Mouse (Mus musculus): ENCODE data around the gene Fcna. TPM values are rescaled to one million over a fixed set of nuclear protein-coding genes. Genes with fewer than 3 reads are reported as not detected.

Gene Fcna
- total RNA-seq (2021): 1 to 10 TPM; 6.3 TPM
- long read RNA-seq, experiment 1, transcript Fcna-201 (10 exons, 1,374 nt): major isoform, 11 of 12 reads
- long read RNA-seq, experiment 1, partial matches to known transcripts: 1 of 12 reads
- long read RNA-seq, experiment 1, other reads (novel, unspliced or antisense): 0 of 12 reads
- long read RNA-seq, experiment 2, partial matches to known transcripts: 1 of 7 reads
- long read RNA-seq, experiment 2, other reads (novel, unspliced or antisense): 2 of 7 reads

GRCm38 (mm10) chr2:25627811-25628210, at the start of gene Fcna:
Fcna (minus strand) TSS chr2:25628030.
- no peak for DNase-seq

DNA sequence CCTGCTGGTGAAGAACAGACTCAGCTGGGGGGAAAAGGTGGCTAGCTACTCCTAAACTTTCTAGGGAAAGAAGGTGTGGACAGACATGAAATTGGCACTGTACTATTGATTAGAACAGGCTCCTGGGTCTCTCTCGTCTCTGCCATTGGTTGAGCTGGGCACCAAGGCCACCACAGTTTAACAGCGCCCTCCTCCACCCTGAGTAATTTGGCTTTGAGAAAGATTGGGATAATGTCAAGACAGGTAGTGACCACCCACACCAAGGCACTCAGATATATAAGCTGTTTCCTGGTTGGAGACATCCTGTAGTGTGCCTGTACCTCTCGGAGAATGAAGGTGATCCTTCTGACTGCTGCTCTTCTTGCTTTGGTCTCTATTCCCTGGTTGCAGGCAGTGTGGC, 48.7 kb upstream of the Fcna start, which contains the start of gene Lcn6:
TSS of gene Lcn6 (plus strand) at position 301 of the 400 bp plus-strand sequence.
- intact Hi-C loops (cut with DNase I): no loop called here
- DNase-seq: no peak

More at GRCm38 (mm10) chr2:25627811-25628210, at the start of gene Fcna:
- intact Hi-C loops (cut with DNase I): no loop called here

GRCm38 (mm10) chr2:25666516-25666915, 38.7 kb upstream of the Fcna start:
- intact Hi-C loops (cut with DNase I): no loop called here
- no peak for DNase-seq

- DNase-seq: no peak
- intact Hi-C loops (cut with DNase I): no loop called here
These were observed 36.3 kb upstream of the Fcna start for GRCm38 (mm10) chr2:25664125-25664524.

- DNase-seq: peak; percentile 45 to 70
- intact Hi-C loops (cut with DNase I): no loop called here
These were observed 35.7 kb upstream of the Fcna start for GRCm38 (mm10) chr2:25663511-25663910.

DNA sequence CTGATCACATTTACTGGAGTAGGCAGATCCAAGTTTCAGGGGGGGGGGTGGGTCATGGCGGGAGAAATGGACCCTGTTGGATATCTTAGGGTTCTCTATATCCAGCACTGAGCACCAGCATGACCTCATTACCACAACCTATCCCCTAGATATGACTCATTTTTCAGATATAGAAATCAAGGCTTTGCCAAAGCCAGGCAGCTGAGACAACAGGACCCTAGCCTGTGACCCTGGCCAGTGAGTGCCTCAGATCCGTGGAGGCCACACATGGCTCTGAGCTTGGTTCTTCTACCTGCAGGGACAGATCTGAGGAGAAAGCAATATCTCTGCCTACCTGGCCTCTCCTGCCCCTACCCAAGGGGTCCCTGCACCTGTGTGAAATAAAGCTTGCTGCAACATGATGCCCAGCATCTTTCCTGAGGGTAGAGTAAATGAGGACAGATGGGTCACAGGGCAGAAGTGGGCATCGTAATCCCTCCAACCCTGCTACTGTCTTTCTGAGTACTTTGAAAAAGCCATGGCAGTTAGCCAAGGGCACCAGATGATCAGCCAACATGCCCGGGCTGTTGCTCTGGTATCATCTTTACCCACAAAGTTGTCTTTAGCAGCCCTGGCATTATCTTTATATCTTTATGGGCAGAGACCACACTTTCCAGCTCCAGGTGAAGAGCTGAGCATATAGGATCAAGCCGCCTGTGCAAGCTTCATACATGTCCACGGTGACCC, 33.6 kb upstream of the Fcna start:
- DNase-seq: no peak

DNA sequence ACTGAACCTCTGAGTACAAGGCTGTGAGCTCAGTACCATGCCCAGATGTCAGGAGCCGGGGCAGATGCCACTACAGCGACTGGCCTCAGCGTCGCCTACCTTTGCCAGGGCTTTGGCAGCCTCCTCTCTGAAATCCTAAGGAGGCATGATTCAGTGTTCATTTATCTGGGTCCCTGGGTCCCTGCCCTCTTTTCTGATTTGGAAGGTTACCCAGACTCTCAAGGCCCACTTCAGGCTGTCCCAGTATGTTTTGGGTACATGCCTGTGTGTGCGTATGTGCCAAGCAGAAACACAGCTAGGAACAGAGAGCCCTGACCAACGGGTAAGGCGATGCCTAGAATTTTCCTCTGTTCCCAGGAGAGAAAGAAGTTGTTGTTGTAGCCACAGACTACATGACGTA, 32.4 kb upstream of the Fcna start:
- peak in 1 of 2 experiments; percentile 19 for DNase-seq
- intact Hi-C loops (cut with DNase I): no loop called here

More for the DNA sequence above, 33.6 kb upstream of the Fcna start:
- intact Hi-C loops (cut with DNase I): no loop called here

- no peak for DNase-seq
- intact Hi-C loops (cut with DNase I): no loop called here
These were observed 29.8 kb upstream of the Fcna start, which contains the start of gene Lcn5 for GRCm38 (mm10) chr2:25657652-25658051. Lcn5 (plus strand) TSS chr2:25657952.

- intact Hi-C loops (cut with DNase I): no loop called here
- peak in 1 of 2 experiments; percentile 26 for DNase-seq
These were observed 29.4 kb upstream of the Fcna start for GRCm38 (mm10) chr2:25657246-25657645.

DNA sequence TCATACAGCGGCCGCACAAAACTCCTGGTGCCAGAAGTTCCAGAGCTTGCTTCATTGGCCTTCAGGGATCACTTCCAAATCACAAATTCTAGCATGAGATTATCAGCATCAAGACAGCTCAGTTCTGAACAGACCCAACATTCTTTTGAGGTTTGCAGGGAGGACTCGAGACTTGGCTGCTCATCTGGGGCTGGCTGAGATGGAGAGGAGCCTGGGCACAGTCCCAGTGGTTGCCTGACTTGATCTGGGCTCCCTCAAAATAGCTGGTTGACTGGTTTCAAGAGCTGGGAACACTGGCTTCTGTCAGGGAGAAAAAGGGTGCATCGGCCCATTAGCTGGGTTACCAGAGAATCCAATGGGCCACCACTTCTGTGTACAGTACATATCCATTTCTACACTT, 28.9 kb upstream of the Fcna start:
- peak; percentile 39 to 65 for DNase-seq
- intact Hi-C loops (cut with DNase I): no loop called here

DNA sequence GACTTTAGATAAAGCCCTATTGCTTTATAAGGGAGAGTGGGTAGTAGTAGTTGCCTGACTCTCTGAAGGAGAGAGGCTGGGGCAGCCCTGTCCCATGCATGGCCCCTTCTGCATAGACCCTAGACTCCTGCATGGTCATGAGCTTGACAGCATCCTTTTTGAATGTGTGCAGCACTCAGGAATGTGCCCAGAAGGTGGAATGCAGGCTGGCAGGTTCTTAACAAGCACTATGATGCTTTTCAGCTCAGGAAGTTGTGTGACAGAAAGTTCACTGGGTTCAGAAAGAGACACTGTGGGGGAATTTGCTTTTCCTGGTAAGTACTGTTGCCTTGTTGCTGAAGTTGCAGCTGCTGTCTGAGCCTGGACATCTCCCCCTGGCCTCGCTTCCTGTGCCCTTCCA, 26.7 kb upstream of the Fcna start:
- intact Hi-C loops (cut with DNase I): no loop called here

DNA sequence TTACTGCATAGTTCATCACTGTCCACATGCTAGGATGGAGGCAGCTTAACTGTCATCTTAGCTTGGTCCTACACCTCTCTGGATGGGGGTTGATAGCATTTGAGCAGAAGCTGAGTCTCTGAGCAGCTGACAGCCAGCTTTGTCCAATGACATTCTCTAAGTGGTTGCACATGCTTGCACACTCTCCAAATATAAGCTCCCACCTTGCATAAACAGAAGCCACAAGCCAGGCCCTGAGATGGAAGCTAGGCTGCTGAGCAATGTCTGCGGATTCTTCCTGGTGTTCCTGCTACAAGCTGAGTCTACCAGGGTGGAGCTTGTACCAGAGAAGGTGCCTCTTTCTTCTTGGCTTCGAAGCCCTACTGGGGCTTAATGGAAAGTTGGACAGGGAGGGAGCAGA, 25.1 kb upstream of the Fcna start, which contains the start of gene Lcn8:
TSS of gene Lcn8 (plus strand) at position 219 of the 400 bp plus-strand sequence.
- no peak for DNase-seq
- intact Hi-C loops (cut with DNase I): no loop called here

More for the DNA sequence above, 26.7 kb upstream of the Fcna start:
- DNase-seq: no peak

- DNase-seq: peak; percentile 49 to 63
These were observed 12.1 kb upstream of the Fcna start for GRCm38 (mm10) chr2:25639890-25640289.

DNA sequence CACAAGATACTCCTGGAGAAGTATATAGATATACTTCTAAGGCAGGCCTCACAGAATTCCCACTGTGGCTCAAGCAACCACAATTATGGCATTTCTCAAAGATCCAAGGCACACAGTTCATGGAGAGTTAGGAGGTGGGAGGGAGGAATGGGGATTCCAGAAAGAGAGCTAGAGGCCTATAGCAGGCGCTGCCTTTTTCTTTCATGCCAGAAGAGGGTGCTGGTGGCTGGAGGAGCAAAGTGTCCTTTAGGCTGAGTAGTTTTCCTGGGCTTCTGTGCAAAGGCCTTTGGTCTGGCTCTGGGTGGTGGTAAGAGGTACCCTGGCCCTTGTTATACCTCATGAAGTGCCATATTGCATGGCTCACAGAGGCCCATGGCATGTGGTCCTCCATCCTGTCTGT, 6.2 kb upstream of the Fcna start:
- DNase-seq: no peak
- intact Hi-C loops (cut with DNase I): no loop called here

More at GRCm38 (mm10) chr2:25639890-25640289, 12.1 kb upstream of the Fcna start:
- intact Hi-C loops (cut with DNase I): no loop called here

DNA sequence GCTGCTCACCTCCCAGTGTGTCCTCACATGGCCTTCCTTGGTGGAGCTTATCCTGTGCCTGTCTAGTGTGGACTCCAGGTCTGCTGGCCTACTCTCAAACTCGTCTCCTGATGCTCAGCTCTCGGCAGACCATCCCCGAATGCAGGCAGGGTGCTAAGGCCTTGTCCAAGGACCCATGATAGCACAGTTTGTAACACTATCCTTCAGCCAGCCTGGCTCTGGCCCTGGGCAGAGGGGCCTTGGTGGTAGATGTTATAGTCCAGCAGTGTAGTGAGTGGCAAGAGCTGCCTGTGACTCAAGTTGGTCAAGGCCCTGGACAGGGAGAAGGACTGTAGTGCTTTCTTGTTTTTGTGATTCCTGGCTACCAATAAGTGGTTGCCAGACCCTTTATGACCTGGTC, 5.8 kb upstream of the Fcna start:
- intact Hi-C loops (cut with DNase I): no loop called here
- no peak for DNase-seq

DNA sequence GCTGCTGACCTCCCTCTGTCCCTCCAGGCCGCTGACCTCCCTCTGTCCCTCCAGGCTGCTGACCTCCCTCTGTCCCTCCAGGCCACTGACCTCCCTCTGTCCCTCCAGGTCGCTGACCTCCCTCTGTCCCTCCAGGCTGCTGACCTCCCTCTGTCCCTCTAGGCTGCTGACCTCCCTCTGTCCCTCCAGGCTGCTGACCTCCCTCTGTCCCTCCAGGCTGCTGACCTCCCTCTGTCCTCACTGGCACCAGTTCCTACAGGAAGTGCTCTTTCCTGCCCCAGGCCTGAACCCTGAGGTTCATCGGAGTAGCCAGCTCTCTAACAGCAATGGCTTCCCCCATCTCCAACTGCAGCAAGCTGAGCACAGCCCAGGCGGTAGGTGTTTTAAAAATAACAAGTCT, 908 bp upstream of the Fcna start:
- peak in 1 of 2 experiments; percentile 11 for DNase-seq
- intact Hi-C loops (cut with DNase I): no loop called here

- intact Hi-C loops (cut with DNase I): no loop called here
These were observed 1.8 kb downstream of the Fcna start for GRCm38 (mm10) chr2:25625986-25626385.

DNA sequence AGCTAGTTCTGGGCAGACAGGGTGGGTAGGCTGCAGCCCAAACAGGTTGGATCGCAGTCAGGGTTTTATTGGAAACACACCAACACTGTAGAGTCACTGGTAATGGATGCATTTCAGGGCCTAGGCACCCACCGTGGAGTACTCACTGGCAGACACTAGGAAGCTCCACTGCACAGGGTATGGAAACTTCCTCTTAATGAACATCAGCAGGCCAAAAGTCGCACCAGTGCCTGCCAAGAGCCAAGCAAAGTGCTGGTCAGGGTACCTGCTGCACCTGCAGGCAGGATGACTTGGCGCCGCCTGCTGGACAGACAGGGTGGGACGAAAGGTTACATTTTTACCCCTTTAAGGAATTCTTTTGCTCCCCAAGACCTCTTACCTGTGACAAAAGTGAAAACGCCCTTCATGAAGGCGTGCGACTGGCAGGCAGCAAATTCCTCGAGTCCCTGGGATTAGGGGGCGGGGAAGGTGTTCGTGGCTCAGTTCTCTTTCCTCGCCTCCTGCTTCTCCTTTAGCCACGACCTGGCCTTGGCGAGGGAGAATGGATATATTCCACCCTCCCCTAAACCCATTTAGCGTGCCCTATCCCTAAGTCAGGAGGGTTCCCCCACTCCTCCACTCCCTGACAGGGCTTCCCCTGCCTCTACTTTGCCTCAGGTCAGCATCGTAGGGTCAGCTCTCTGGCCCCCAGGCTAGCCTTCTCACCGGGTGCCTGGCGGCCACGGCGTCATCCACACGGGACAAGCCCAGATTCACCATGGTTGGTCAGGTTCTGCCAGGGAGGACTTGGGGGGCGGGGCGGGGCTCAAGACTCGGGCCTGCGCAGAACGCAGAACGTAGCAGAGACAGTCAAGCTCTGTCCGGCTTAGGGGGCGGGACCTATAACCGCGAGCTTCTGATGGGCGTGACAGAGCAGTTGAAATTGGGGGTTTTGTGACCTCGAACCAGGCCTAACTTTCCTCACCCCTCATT, 6.3 kb downstream of the Fcna start, which contains the start of gene Tmem141:
TSS of gene Tmem141 (minus strand) at position 777 of the 972 bp plus-strand sequence.
- intact Hi-C loops (cut with DNase I): no loop called here
- peak; percentile 84 to 89 for DNase-seq

More at GRCm38 (mm10) chr2:25625986-25626385, 1.8 kb downstream of the Fcna start:
- DNase-seq: no peak

- intact Hi-C loops (cut with DNase I): no loop called here
- DNase-seq: no peak
These were observed 7.0 kb downstream of the Fcna start for GRCm38 (mm10) chr2:25620852-25621228.

DNA sequence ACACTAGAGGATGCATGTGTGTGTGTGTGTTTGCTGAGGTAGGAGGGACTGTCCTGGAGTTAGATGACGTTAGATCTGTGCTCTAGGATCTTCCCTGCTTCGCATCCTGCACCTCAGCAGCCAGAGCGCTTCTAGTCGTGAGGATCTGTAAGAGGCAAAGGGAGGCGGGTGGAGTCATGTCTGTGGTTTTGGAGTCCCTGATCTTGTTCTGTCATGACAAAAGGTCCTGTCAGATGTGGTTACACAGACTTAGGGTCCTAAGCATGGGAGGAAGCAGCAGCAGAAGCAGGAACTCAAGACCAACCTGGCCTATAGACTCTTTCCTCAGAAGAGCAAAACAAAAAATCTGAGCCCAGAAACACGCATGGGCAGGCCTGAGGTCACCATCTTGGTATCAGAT, 7.4 kb downstream of the Fcna start:
- no peak for DNase-seq
- intact Hi-C loops (cut with DNase I): no loop called here
